Mouse (Mus musculus): Measurements from ENCODE around the gene Ippk. TPM values are rescaled to one million over a fixed set of nuclear protein-coding genes. Genes with fewer than 3 reads are reported as not detected.

Ippk gene
- polyA plus RNA-seq, 1 experiment from 2014 or later, result 18.7 TPM

Other genes starting within 250 kb of the Ippk start
- gene Ninj1, start 233.8 kb upstream of the Ippk start, polyA plus RNA-seq (2014; fragmentation: Nextera tagmentation; extraction: Ambion mirVana), result 63.0 and 64.1 TPM in 2 replicates
- gene Card19, start 205.2 kb upstream of the Ippk start, polyA plus RNA-seq (2014; fragmentation: Nextera tagmentation; extraction: Ambion mirVana), result 54.8 and 55.0 TPM in 2 replicates
- gene Susd3, start 172.5 kb upstream of the Ippk start, polyA plus RNA-seq (2014; fragmentation: Nextera tagmentation; extraction: Ambion mirVana), result 1.4 and 1.5 TPM in 2 replicates
- gene Fgd3, start 100.9 kb upstream of the Ippk start, polyA plus RNA-seq (2014; fragmentation: Nextera tagmentation; extraction: Ambion mirVana), result 0.62 and 0.89 TPM in 2 replicates
- gene Bicd2, start 79.7 kb upstream of the Ippk start, polyA plus RNA-seq (2014; fragmentation: Nextera tagmentation; extraction: Ambion mirVana), result 24.0 and 25.8 TPM in 2 replicates
- gene Tes3-ps, start 72.1 kb downstream of the Ippk start, polyA plus RNA-seq (2014; fragmentation: Nextera tagmentation; extraction: Ambion mirVana), result 0.55 and 1.0 TPM in 2 replicates
- gene Ecm2, start 83.6 kb downstream of the Ippk start, polyA plus RNA-seq (2014; fragmentation: Nextera tagmentation; extraction: Ambion mirVana), result 0.38 and 0.95 TPM in 2 replicates
- 17.2 and 17.7 TPM in 2 replicates for gene Aspn, start 123.2 kb downstream of the Ippk start, polyA plus RNA-seq (2014; fragmentation: Nextera tagmentation; extraction: Ambion mirVana)
- gene Omd, start 161.2 kb downstream of the Ippk start, polyA plus RNA-seq (2014; fragmentation: Nextera tagmentation; extraction: Ambion mirVana), result 0.45 and 0.66 TPM in 2 replicates
- 56.9 and 64.8 TPM in 2 replicates for gene Ogn, start 186.8 kb downstream of the Ippk start, polyA plus RNA-seq (2014; fragmentation: Nextera tagmentation; extraction: Ambion mirVana)
- gene Cenpp, start 231.5 kb downstream of the Ippk start, polyA plus RNA-seq (2014; fragmentation: Nextera tagmentation; extraction: Ambion mirVana), result 28.3 and 29.3 TPM in 2 replicates
- 15.4 and 16.1 TPM in 2 replicates for gene Nol8, start 231.8 kb downstream of the Ippk start, polyA plus RNA-seq (2014; fragmentation: Nextera tagmentation; extraction: Ambion mirVana)